Mouse (Mus musculus): ENCODE data around the gene Fmo5.

GRCm38 (mm10) chr3:97681321-97682158 is 52.9 kb downstream of the Fmo5 start:
- TF ChIP-seq CTCF (IDR thresholded peaks at IDR 0.05), result peak; percentile 79
- TF ChIP-seq EP300 (IDR thresholded peaks at IDR 0.05), result peak; percentile 18; the same call in 1 of the 2 replicates

All from lung, postnatal 0 days (tissue).